Mouse (Mus musculus): ENCODE results near the gene Gpr183. TPM values are rescaled to one million over a fixed set of nuclear protein-coding genes. Genes with fewer than 3 reads are reported as not detected.

Gpr183 gene
- total and polyA plus RNA-seq, 3 experiments, result 0.04 to 0.06 TPM; not detected in 1

GRCm38 (mm10) chr14:122012193-122012592 lies 47.2 kb upstream of the Gpr183 start:
- peaks cover 7 to 8% of the 10 kb centered on the region in 2 experiments; a peak in 3 of 4 replicates for H3K4me1 ChIP-seq (ENCODE audit: control insufficient read depth in 1 of 2, insufficient read depth in 2 of 2, low read length in 2 of 2)
- no peak overlapping the region for H3K27ac ChIP-seq (ENCODE audit: control insufficient read depth, low read depth, low read length)
- peaks cover 0 to 3% of the 10 kb centered on the region in 2 experiments for H3K36me3 ChIP-seq (ENCODE audit: control insufficient read depth in 1 of 2, insufficient read depth in 2 of 2, low read length in 2 of 2)

GRCm38 (mm10) chr14:122011768-122012167 lies 46.8 kb upstream of the Gpr183 start:
- H3K36me3 ChIP-seq (ENCODE audit: control insufficient read depth in 1 of 2, insufficient read depth in 2 of 2, low read length in 2 of 2), result peaks cover 0 to 3% of the 10 kb centered on the region in 2 experiments
- H3K27me3 ChIP-seq (ENCODE audit: control insufficient read depth in 1 of 2, insufficient read depth in 2 of 2, low read length in 2 of 2), result no peaks in the 10 kb centered on the region
- no peaks in the 10 kb centered on the region for H3K79me2 ChIP-seq (ENCODE audit: control insufficient read depth, insufficient read depth, low read length, poor library complexity)
- no peak for DNase-seq (ENCODE audit: low read depth, low spot score)
- peaks cover 7 to 8% of the 10 kb centered on the region in 2 experiments; a peak in 3 of 4 replicates for H3K4me1 ChIP-seq (ENCODE audit: control insufficient read depth in 1 of 2, insufficient read depth in 2 of 2, low read length in 2 of 2)
- H3K9me3 ChIP-seq (replicated peaks; ENCODE audit: insufficient read depth, low read length), result no peaks in the 10 kb centered on the region
- no peak overlapping the region for H3K4me3 ChIP-seq (ENCODE audit: control insufficient read depth in 1 of 2, insufficient read depth in 1 of 2, low read depth in 2 of 2, low read length in 2 of 2)
- no peak overlapping the region for H3K27ac ChIP-seq (ENCODE audit: control insufficient read depth, low read depth, low read length)
- no peak for TF ChIP-seq MYB (IDR thresholded peaks at IDR 0.05; ENCODE audit: low read depth, low read length)
- TF ChIP-seq KAT2A (conservative IDR thresholded peaks at IDR 0.05; ENCODE audit: low read depth, low read length), result no peak
- TF ChIP-seq HCFC1 (IDR thresholded peaks at IDR 0.05; ENCODE audit: low read depth, low read length), result no peak
- no peak for TF ChIP-seq SMC3 (IDR thresholded peaks at IDR 0.05; ENCODE audit: low read depth, low read length)
- no peak for TF ChIP-seq NRF1 (IDR thresholded peaks at IDR 0.05; ENCODE audit: insufficient read depth, low read depth, low read length, poor library complexity, severe bottlenecking)
- no peak for TF ChIP-seq GATA1 (IDR thresholded peaks at IDR 0.05; ENCODE audit: low read depth, low read length)
- no peak for TF ChIP-seq E2F4 (IDR thresholded peaks at IDR 0.05; ENCODE audit: borderline replicate concordance, low read depth, low read length)
- TF ChIP-seq MAZ (IDR thresholded peaks at IDR 0.05; ENCODE audit: low read depth, low read length), result no peak
- TF ChIP-seq NELFE (IDR thresholded peaks at IDR 0.05; ENCODE audit: low read depth, low read length), result no peak
- TF ChIP-seq MAFK (IDR thresholded peaks at IDR 0.05; ENCODE audit: borderline replicate concordance, low read depth, low read length), result no peak
- no peak for TF ChIP-seq RAD21 (IDR thresholded peaks at IDR 0.05; ENCODE audit: low read depth, low read length)
- TF ChIP-seq ZNF384 (IDR thresholded peaks at IDR 0.05; ENCODE audit: low read depth, low read length), result no peak
- no peak for TF ChIP-seq POLR2AphosphoS2 (IDR thresholded peaks at IDR 0.05; ENCODE audit: low read length)
- no peak for TF ChIP-seq BHLHE40 (IDR thresholded peaks at IDR 0.05; ENCODE audit: borderline replicate concordance, low read depth, low read length)
- TF ChIP-seq SIN3A (IDR thresholded peaks at IDR 0.05; ENCODE audit: low read length), result no peak
- no peak for TF ChIP-seq ZC3H11A (IDR thresholded peaks at IDR 0.05; ENCODE audit: low read depth, low read length)
- no peak for TF ChIP-seq USF2 (IDR thresholded peaks at IDR 0.05; ENCODE audit: borderline replicate concordance in 1 of 2, insufficient read depth in 1 of 2, low read depth in 1 of 2, low read length in 2 of 2)
- TF ChIP-seq CHD2 (IDR thresholded peaks at IDR 0.05; ENCODE audit: low read length), result no peak
- no peak for TF ChIP-seq UBTF (IDR thresholded peaks at IDR 0.05; ENCODE audit: borderline replicate concordance, insufficient read depth, low read depth, low read length)
- no peak overlapping the region for H3K9ac ChIP-seq (ENCODE audit: control insufficient read depth, low read depth, low read length, poor library complexity, severe bottlenecking)

More at GRCm38 (mm10) chr14:122012193-122012592, 47.2 kb upstream of the Gpr183 start:
- H3K79me2 ChIP-seq (ENCODE audit: control insufficient read depth, insufficient read depth, low read length, poor library complexity), result no peaks in the 10 kb centered on the region
- H3K9ac ChIP-seq (ENCODE audit: control insufficient read depth, low read depth, low read length, poor library complexity, severe bottlenecking), result no peak overlapping the region
- H3K4me3 ChIP-seq (ENCODE audit: control insufficient read depth in 1 of 2, insufficient read depth in 1 of 2, low read depth in 2 of 2, low read length in 2 of 2), result no peak overlapping the region
- no peaks in the 10 kb centered on the region for H3K27me3 ChIP-seq (ENCODE audit: control insufficient read depth in 1 of 2, insufficient read depth in 2 of 2, low read length in 2 of 2)
- peak; percentile 40 for DNase-seq (ENCODE audit: low read depth, low spot score)
- TF ChIP-seq ELF1 (IDR thresholded peaks at IDR 0.05; ENCODE audit: low read depth, low read length) (0 out of 2 replicates have a peak, but pooled peaks have one; percentile 25), GATA1 (IDR thresholded peaks at IDR 0.05; ENCODE audit: low read depth, low read length) (0 out of 2 replicates have a peak, but pooled peaks have one; percentile 34), EP300 (IDR thresholded peaks at IDR 0.05; ENCODE audit: low read depth in 1 of 2, low read length in 2 of 2) (peak in 1 of 2 experiments; percentile 33; a peak in 1 of 4 replicates), POLR2AphosphoS2 (IDR thresholded peaks at IDR 0.05; ENCODE audit: low read length) (no peak), CTCF (IDR thresholded peaks at IDR 0.05 in 2 of 3, conservative IDR thresholded peaks at IDR 0.05 in 1 of 3; ENCODE audit: control insufficient read depth in 1 of 3, insufficient read depth in 1 of 3, low read depth in 2 of 3, low read length in 3 of 3, poor library complexity in 1 of 3, severe bottlenecking in 1 of 3) (no peak)
- H3K9me3 ChIP-seq (replicated peaks; ENCODE audit: insufficient read depth, low read length), result no peaks in the 10 kb centered on the region

All from MEL (cell line).